ENCODE assay signal across 10 mouse cellular contexts in genomic region chr11:78355471-78356238, GRCm38 (mm10). TPM values are rescaled to one million over a fixed set of nuclear protein-coding genes. Genes with fewer than 3 reads are reported as not detected.
DNase-seq lines count a peak whose midpoint lies in the region; ATAC-seq and TF ChIP-seq lines count a peak whose summit lies in the region.
"Had no signal": no experiment of that assay in that cellular context is flagged by ENCODE, and none has a peak within 500 bp of the region (broad histone marks: within the 10 kb centered on the region; RNA-seq: fewer than 3 reads in every experiment).

No protein-coding gene starts in this region.

- peaks cover 16% of the 10 kb centered on the region for H3K27me3 ChIP-seq in midbrain, embryonic 10.5 days (ENCODE audit: low read depth, poor library complexity, severe bottlenecking)
- H3K27me3 ChIP-seq in midbrain, embryonic 16.5 days (ENCODE audit: control insufficient read depth, insufficient read depth, low read depth, low read length), result no peaks in the 10 kb centered on the region
- H3K27me3 ChIP-seq in limb, embryonic 11.5 days (ENCODE audit: control insufficient read depth, insufficient read depth, low read length), result no peaks in the 10 kb centered on the region

- H3K4me1 ChIP-seq in midbrain, embryonic 10.5 days, result peaks cover 15% of the 10 kb centered on the region
- 0 out of 2 replicates have a peak, but pooled peaks cover 2% of the 10 kb centered on the region for H3K4me1 ChIP-seq in midbrain, embryonic 16.5 days (ENCODE audit: control insufficient read depth, insufficient read depth, low read length)
- H3K4me1 ChIP-seq in limb, embryonic 11.5 days (ENCODE audit: control insufficient read depth, insufficient read depth, low read length), result no peaks in the 10 kb centered on the region

- peak; percentile 86 for TF ChIP-seq CTCF in brain, embryonic 14.5 days (IDR thresholded peaks at IDR 0.05; ENCODE audit: borderline replicate concordance, extremely low read depth, insufficient read depth, insufficient read length)

- H3K36me3 ChIP-seq in midbrain, embryonic 10.5 days, result no peaks in the 10 kb centered on the region
- H3K36me3 ChIP-seq in midbrain, embryonic 16.5 days (ENCODE audit: control insufficient read depth, insufficient read depth, low read length), result no peaks in the 10 kb centered on the region
- H3K36me3 ChIP-seq in limb, embryonic 11.5 days (ENCODE audit: control insufficient read depth, insufficient read depth, low read length), result no peaks in the 10 kb centered on the region
- H3K36me3 ChIP-seq: heart, embryonic 15.5 days; neural tube, embryonic 12.5 days had no signal

- TF ChIP-seq POLR2A in brain, embryonic 14.5 days (IDR thresholded peaks at IDR 0.05; ENCODE audit: borderline replicate concordance, extremely low read depth, insufficient read depth, insufficient read length, poor library complexity, severe bottlenecking), result no peak

- H3K9me3 ChIP-seq in midbrain, embryonic 10.5 days (replicated peaks), result no peaks in the 10 kb centered on the region
- no peaks in the 10 kb centered on the region for H3K9me3 ChIP-seq in midbrain, embryonic 16.5 days (replicated peaks; ENCODE audit: control insufficient read depth, low read length, poor library complexity, severe bottlenecking)
- H3K9me3 ChIP-seq in limb, embryonic 11.5 days (ENCODE audit: control insufficient read depth, low read length), result no peaks in the 10 kb centered on the region
- H3K9me3 ChIP-seq: heart, embryonic 15.5 days; neural tube, embryonic 12.5 days had no signal

- H3K4me3 ChIP-seq in midbrain, embryonic 10.5 days, result no peak overlapping the region
- H3K4me3 ChIP-seq in midbrain, embryonic 16.5 days (ENCODE audit: low read depth, low read length), result no peak overlapping the region
- no peak overlapping the region for H3K4me3 ChIP-seq in limb, embryonic 11.5 days (ENCODE audit: low read depth, low read length)
- H3K4me3 ChIP-seq: heart, embryonic 15.5 days; neural tube, embryonic 12.5 days had no signal

- no peak overlapping the region for H3K9ac ChIP-seq in midbrain, embryonic 16.5 days (ENCODE audit: low read depth, low read length)
- H3K9ac ChIP-seq in limb, embryonic 11.5 days (ENCODE audit: low read length), result no peak overlapping the region
- H3K9ac ChIP-seq: heart, embryonic 15.5 days; neural tube, embryonic 12.5 days had no signal

- H3K4me2 ChIP-seq in midbrain, embryonic 16.5 days (ENCODE audit: low read length), result no peak overlapping the region
- no peak overlapping the region for H3K4me2 ChIP-seq in limb, embryonic 11.5 days (ENCODE audit: low read depth, severe bottlenecking)
- H3K4me2 ChIP-seq: heart, embryonic 15.5 days; neural tube, embryonic 12.5 days had no signal

- peak; percentile 63 to 85 for DNase-seq in adrenal gland, adult (ENCODE audit: inconsistent age in 2 of 2, low spot score in 1 of 2)
- DNase-seq in adrenal gland, adult 8-10 months, result no peak
- DNase-seq in midbrain, embryonic 10.5 days (ENCODE audit: low spot score), result peak; percentile 80
- peak; percentile 74 for DNase-seq in brain, embryonic 14.5 days (ENCODE audit: low read depth)
- peak; percentile 92 for DNase-seq in limb, embryonic 11.5 days (ENCODE audit: low spot score)
- peak; percentile 82 for DNase-seq in right cerebral cortex, postnatal 4 days

- no peak for ATAC-seq in midbrain, embryonic 16.5 days
- ATAC-seq in erythroblast, adult 5-6 weeks (replicated peaks; ENCODE audit: low FRiP score, poor library complexity, severe bottlenecking), result 0 out of 2 replicates have a peak, but pooled peaks have one; percentile 26
- ATAC-seq in limb, embryonic 11.5 days (ENCODE audit: insufficient number of reproducible peaks, low FRiP score, low TSS enrichment, low read depth), result no peak

- WGBS in midbrain, embryonic 10.5 days, result 34% methylated on average over 4 of the region's 4 CpGs
- WGBS in midbrain, embryonic 16.5 days, result 34% methylated on average over 4 of the region's 4 CpGs
- 35% methylated on average over 4 of the region's 4 CpGs for WGBS in limb, embryonic 11.5 days

- peak overlapping the region; percentile 55 for H3K27ac ChIP-seq in midbrain, embryonic 10.5 days (replicated peaks)
- no peak overlapping the region for H3K27ac ChIP-seq in midbrain, embryonic 16.5 days (ENCODE audit: low read length)
- no peak overlapping the region for H3K27ac ChIP-seq in limb, embryonic 11.5 days (replicated peaks; ENCODE audit: low read depth, low read length)
- H3K27ac ChIP-seq: heart, embryonic 15.5 days; neural tube, embryonic 12.5 days had no signal

RNA-seq across cellular contexts. Expression of gene Unc119, which starts 12.4 kb away (rescaled TPM):
- 10 to 100 TPM; 45.1 to 60.9 (median 53.0) TPM for total RNA-seq in adrenal gland, adult 8-10 months (2022)
- 57.7 and 61.7 TPM in 2 replicates for polyA plus RNA-seq in midbrain, embryonic 10.5 days (2016; fragmentation: Nextera tagmentation; extraction: Ambion mirVana)
- 77.2 and 81.8 TPM in 2 replicates for polyA plus RNA-seq in midbrain, embryonic 16.5 days (2015; fragmentation: Nextera tagmentation; extraction: Ambion mirVana)
- polyA plus RNA-seq in brain, embryonic 14.5 days (2012; rRNA removed), result 137 and 174 TPM in 2 replicates
- 17.1 and 20.9 TPM in 2 replicates for total RNA-seq in erythroblast, adult 5-6 weeks (2015; ENCODE audit: low replicate concordance)
- 9.6 and 15.0 TPM in 2 replicates for total RNA-seq in erythroblast, adult 5-6 weeks (2017; ENCODE audit: low replicate concordance)
- 84.2 and 86.9 TPM in 2 replicates for polyA plus RNA-seq in limb, embryonic 11.5 days (2014; fragmentation: Nextera tagmentation; extraction: Ambion mirVana)

RNA-seq across cellular contexts. Expression of gene Pigs, which starts 27.4 kb away (rescaled TPM):
- total RNA-seq in adrenal gland, adult 8-10 months (2022), result 10 to 100 TPM; 83.3 to 84.7 (median 83.9) TPM
- 74.0 and 78.5 TPM in 2 replicates for polyA plus RNA-seq in midbrain, embryonic 10.5 days (2016; fragmentation: Nextera tagmentation; extraction: Ambion mirVana)
- polyA plus RNA-seq in midbrain, embryonic 16.5 days (2015; fragmentation: Nextera tagmentation; extraction: Ambion mirVana), result 70.7 and 79.0 TPM in 2 replicates
- 75.3 and 81.7 TPM in 2 replicates for polyA plus RNA-seq in brain, embryonic 14.5 days (2012; rRNA removed)
- 3.3 and 10.0 TPM in 2 replicates for total RNA-seq in erythroblast, adult 5-6 weeks (2015; ENCODE audit: low replicate concordance)
- total RNA-seq in erythroblast, adult 5-6 weeks (2017; ENCODE audit: low replicate concordance), result 2.5 and 3.6 TPM in 2 replicates
- polyA plus RNA-seq in limb, embryonic 11.5 days (2014; fragmentation: Nextera tagmentation; extraction: Ambion mirVana), result 69.2 and 70.2 TPM in 2 replicates

RNA-seq across cellular contexts. Expression of gene Foxn1, which starts 30.7 kb away (rescaled TPM):
- under 1 TPM; 0.20 to 0.77 (median 0.31) TPM for total RNA-seq in adrenal gland, adult 8-10 months (2022)
- not detected in 2 replicates for polyA plus RNA-seq in midbrain, embryonic 10.5 days (2016; fragmentation: Nextera tagmentation; extraction: Ambion mirVana)
- not detected in 2 replicates for polyA plus RNA-seq in midbrain, embryonic 16.5 days (2015; fragmentation: Nextera tagmentation; extraction: Ambion mirVana)
- polyA plus RNA-seq in brain, embryonic 14.5 days (2012; rRNA removed), result 0.03 TPM in 2 replicates
- total RNA-seq in erythroblast, adult 5-6 weeks (2015; ENCODE audit: low replicate concordance), result not detected in 2 replicates
- total RNA-seq in erythroblast, adult 5-6 weeks (2017; ENCODE audit: low replicate concordance), result not detected in 2 replicates
- 0.04 and 0.06 TPM in 2 replicates for polyA plus RNA-seq in limb, embryonic 11.5 days (2014; fragmentation: Nextera tagmentation; extraction: Ambion mirVana)
- polyA plus RNA-seq: neural tube, embryonic 12.5 days had no signal

RNA-seq across cellular contexts. Expression of gene Aldoc, which starts 32.9 kb away (rescaled TPM):
- 10 to 100 TPM; 23.4 to 54.0 (median 37.5) TPM for total RNA-seq in adrenal gland, adult 8-10 months (2022)
- 1.5 and 1.6 TPM in 2 replicates for polyA plus RNA-seq in midbrain, embryonic 10.5 days (2016; fragmentation: Nextera tagmentation; extraction: Ambion mirVana)
- 87.2 and 154 TPM in 2 replicates for polyA plus RNA-seq in midbrain, embryonic 16.5 days (2015; fragmentation: Nextera tagmentation; extraction: Ambion mirVana)
- polyA plus RNA-seq in brain, embryonic 14.5 days (2012; rRNA removed), result 126 and 134 TPM in 2 replicates
- total RNA-seq in erythroblast, adult 5-6 weeks (2015; ENCODE audit: low replicate concordance), result not detected in 2 replicates
- 0.28 TPM in 1 of 2 replicates, not detected in the other for total RNA-seq in erythroblast, adult 5-6 weeks (2017; ENCODE audit: low replicate concordance)
- 3.6 and 8.5 TPM in 2 replicates for polyA plus RNA-seq in limb, embryonic 11.5 days (2014; fragmentation: Nextera tagmentation; extraction: Ambion mirVana)

RNA-seq across cellular contexts. Expression of gene Spag5, which starts 54.3 kb away (rescaled TPM):
- 1 to 10 TPM; 5.1 to 8.3 (median 6.9) TPM for total RNA-seq in adrenal gland, adult 8-10 months (2022)
- 63.4 and 64.2 TPM in 2 replicates for polyA plus RNA-seq in midbrain, embryonic 10.5 days (2016; fragmentation: Nextera tagmentation; extraction: Ambion mirVana)
- polyA plus RNA-seq in midbrain, embryonic 16.5 days (2015; fragmentation: Nextera tagmentation; extraction: Ambion mirVana), result 4.2 and 6.5 TPM in 2 replicates
- 22.0 and 42.0 TPM in 2 replicates for polyA plus RNA-seq in brain, embryonic 14.5 days (2012; rRNA removed)
- 12.3 and 20.3 TPM in 2 replicates for total RNA-seq in erythroblast, adult 5-6 weeks (2015; ENCODE audit: low replicate concordance)
- total RNA-seq in erythroblast, adult 5-6 weeks (2017; ENCODE audit: low replicate concordance), result 40.4 and 60.1 TPM in 2 replicates
- polyA plus RNA-seq in limb, embryonic 11.5 days (2014; fragmentation: Nextera tagmentation; extraction: Ambion mirVana), result 65.6 and 72.4 TPM in 2 replicates
